Mouse (Mus musculus) adrenal gland, postnatal 10 days (tissue): ENCODE results near the gene Ocrl. TPM values are rescaled to one million over a fixed set of nuclear protein-coding genes. Genes with fewer than 3 reads are reported as not detected.
A peak's percentile ranks its signal among the peaks of the same experiment; 100 is the strongest.

ENCODE experiments used
- DNase-seq: peaks from one replicate; pipeline ENCODE4 v3.0.0; 2021; ENCODE audit warnings: mixed read lengths
- long read RNA-seq, 2 experiments: library from polyadenylated mRNA; stranded (forward); transcript quantifications; one replicate each; pipeline ENCODE4 v2.0.0; 2021
- total RNA-seq, 2 experiments: library from RNA; stranded (reverse); gene quantifications; 2 replicates each; pipeline ENCODE4 v1.2.3; 2021

The Ocrl gene
- total RNA-seq = 10 to 100 TPM; 30.0 to 38.2 TPM
- long read RNA-seq, experiment 1, partial matches to known transcripts = 0 of 13 reads
- long read RNA-seq, experiment 1, other reads (novel, unspliced or antisense) = 12 of 13 reads
- long read RNA-seq, experiment 2, partial matches to known transcripts = 3 of 8 reads
- long read RNA-seq, experiment 2, other reads (novel, unspliced or antisense) = 5 of 8 reads

- peak; percentile 83 for DNase-seq
These were observed at the start of gene Ocrl for GRCm38 (mm10) chrX:47912306-47912792. TSS of gene Ocrl (plus strand) at chrX:47912387.

- peak; percentile 29 for DNase-seq
These were observed 32.1 kb upstream of the Ocrl start for GRCm38 (mm10) chrX:47880052-47880451.

- no peak for DNase-seq
These were observed 29.4 kb upstream of the Ocrl start for GRCm38 (mm10) chrX:47882813-47883212.

GRCm38 (mm10) chrX:47887401-47887800 lies 24.8 kb upstream of the Ocrl start:
- DNase-seq = no peak

GRCm38 (mm10) chrX:47891243-47891906 lies 20.8 kb upstream of the Ocrl start:
- DNase-seq = no peak

- DNase-seq = peak; percentile 35
These were observed 20.2 kb upstream of the Ocrl start for GRCm38 (mm10) chrX:47891907-47892430.

- DNase-seq = peak; percentile 12
These were observed 19.7 kb upstream of the Ocrl start, which contains the start of gene Smarca1 for GRCm38 (mm10) chrX:47892431-47893024. TSS of gene Smarca1 (minus strand) at chrX:47892974.

GRCm38 (mm10) chrX:47912904-47913542 lies 836 bp downstream of the Ocrl start:
- DNase-seq = peak; percentile 15

GRCm38 (mm10) chrX:47913543-47913938 lies 1.4 kb downstream of the Ocrl start:
- DNase-seq = no peak

GRCm38 (mm10) chrX:47916831-47917230 lies 4.6 kb downstream of the Ocrl start:
- peak; percentile 13 for DNase-seq

- no peak for DNase-seq
These were observed 8.4 kb downstream of the Ocrl start for GRCm38 (mm10) chrX:47920541-47920940.

- DNase-seq = no peak
These were observed 15.8 kb downstream of the Ocrl start for GRCm38 (mm10) chrX:47927981-47928380.

- DNase-seq = no peak
These were observed 18.3 kb downstream of the Ocrl start for GRCm38 (mm10) chrX:47930449-47930848.

- no peak for DNase-seq
These were observed 22.2 kb downstream of the Ocrl start for GRCm38 (mm10) chrX:47934352-47934751.

GRCm38 (mm10) chrX:47936885-47937284 lies 24.7 kb downstream of the Ocrl start:
- no peak for DNase-seq

- peak; percentile 22 for DNase-seq
These were observed 25.6 kb downstream of the Ocrl start for GRCm38 (mm10) chrX:47937740-47938139.

GRCm38 (mm10) chrX:47949729-47950128 lies 37.5 kb downstream of the Ocrl start:
- DNase-seq = no peak

GRCm38 (mm10) chrX:47962579-47962978 lies 50.4 kb downstream of the Ocrl start:
- DNase-seq = no peak

- no peak for DNase-seq
These were observed 58.2 kb downstream of the Ocrl start for GRCm38 (mm10) chrX:47970371-47970770.

GRCm38 (mm10) chrX:47970864-47971263 lies 58.7 kb downstream of the Ocrl start:
- no peak for DNase-seq

GRCm38 (mm10) chrX:47971366-47972128 lies 59.4 kb downstream of the Ocrl start:
- DNase-seq = no peak

- DNase-seq = peak; percentile 16
These were observed 64.4 kb downstream of the Ocrl start for GRCm38 (mm10) chrX:47976551-47976950.
